Mouse (Mus musculus) ES-Bruce4 (cell line): ENCODE data around the gene Srsf3. TPM values are rescaled to one million over a fixed set of nuclear protein-coding genes. Genes with fewer than 3 reads are reported as not detected.
"Not testable (repeated sequence)": the region's sequence is repeated elsewhere in the genome, so short reads cannot be mapped to it uniquely, and the experiment has no call there.

ENCODE experiments used
- H3K27ac ChIP-seq: 2 replicates; pipeline ENCODE4 v1.5.1; 2012; ENCODE audit warnings: low read length, inconsistent platforms; ENCODE audit not compliant: insufficient read depth
- H3K27me3 ChIP-seq: 2 replicates; pipeline ENCODE4 v1.6.1; 2012; ENCODE audit warnings: mild to moderate bottlenecking, low read length, inconsistent platforms; ENCODE audit not compliant: control insufficient read depth, poor library complexity, insufficient read depth, severe bottlenecking
- H3K36me3 ChIP-seq: 2 replicates; pipeline ENCODE4 v1.6.1; 2012; ENCODE audit warnings: inconsistent platforms, mild to moderate bottlenecking, low read length, moderate library complexity; ENCODE audit not compliant: control insufficient read depth, poor library complexity, insufficient read depth, severe bottlenecking
- H3K4me1 ChIP-seq: one replicate; pipeline ENCODE4 v1.8.1; 2011; ENCODE audit warnings: low read length; ENCODE audit not compliant: control insufficient read depth, insufficient read depth
- H3K4me3 ChIP-seq: 2 replicates; pipeline ENCODE4 v1.5.1; 2011; ENCODE audit warnings: low read depth, mild to moderate bottlenecking, low read length
- H3K9ac ChIP-seq: 2 replicates; pipeline ENCODE4 v1.6.1; 2012; ENCODE audit warnings: low read depth, mild to moderate bottlenecking, inconsistent platforms; ENCODE audit not compliant: poor library complexity, severe bottlenecking
- H3K9me3 ChIP-seq: replicated peaks from 2 replicates; pipeline ENCODE4 v1.6.1; 2012; ENCODE audit warnings: mild to moderate bottlenecking, low read length, inconsistent platforms; ENCODE audit not compliant: control insufficient read depth, poor library complexity, insufficient read depth, severe bottlenecking
- CTCF ChIP-seq: IDR thresholded peaks from one replicate; pipeline ENCODE4 v1.8.1; 2011; ENCODE audit warnings: low read depth, low read length
- EP300 ChIP-seq: IDR thresholded peaks from 2 replicates; pipeline ENCODE4 v1.6.1; 2011; ENCODE audit warnings: low read depth, low read length; ENCODE audit not compliant: insufficient read depth
- POLR2A ChIP-seq: IDR thresholded peaks from one replicate; pipeline ENCODE4 v1.8.1; 2011; ENCODE audit warnings: low read length; ENCODE audit not compliant: insufficient read depth
- polyA plus RNA-seq: library from polyadenylated mRNA; stranded (reverse); fragments of >200 nt; gene quantifications from 2 replicates; pipeline ENCODE4 v1.2.4, GENCODE M21; 2011; ENCODE audit warnings: low read depth; ENCODE audit not compliant: missing spikeins, insufficient read depth, insufficient read length

The Srsf3 gene
- polyA plus RNA-seq, 1 experiment: 557 TPM

DNA sequence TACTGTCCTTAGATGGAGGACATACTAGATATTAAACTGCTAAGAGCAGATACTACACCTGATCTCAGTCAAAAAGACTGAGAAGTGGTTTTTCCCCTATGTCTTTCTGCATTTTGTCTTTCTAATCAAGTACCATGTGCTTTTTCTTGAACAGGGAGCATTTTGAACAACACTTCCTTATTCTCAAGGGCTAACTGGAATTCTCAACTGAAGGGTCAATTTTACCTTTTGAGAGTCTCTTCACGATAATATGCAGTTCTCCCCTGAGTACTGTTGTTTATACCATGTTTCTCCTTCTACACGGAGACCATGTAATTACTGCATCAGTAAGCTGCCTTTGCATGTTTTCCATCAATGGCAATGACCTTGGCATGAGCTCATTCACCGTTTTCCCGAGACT, 42.4 kb upstream of the Srsf3 start:
- Histone ChIP-seq H3K4me1 (no peaks in the 10 kb centered on the region), H3K36me3 (peaks cover 56% of the 10 kb centered on the region), H3K4me3 (no peak overlapping the region), H3K9ac (no peak overlapping the region), H3K27ac (no peak overlapping the region), H3K27me3 (no peaks in the 10 kb centered on the region), H3K9me3 (no peaks in the 10 kb centered on the region)
- TF ChIP-seq CTCF (no peak), EP300 (no peak), POLR2A (no peak)

DNA sequence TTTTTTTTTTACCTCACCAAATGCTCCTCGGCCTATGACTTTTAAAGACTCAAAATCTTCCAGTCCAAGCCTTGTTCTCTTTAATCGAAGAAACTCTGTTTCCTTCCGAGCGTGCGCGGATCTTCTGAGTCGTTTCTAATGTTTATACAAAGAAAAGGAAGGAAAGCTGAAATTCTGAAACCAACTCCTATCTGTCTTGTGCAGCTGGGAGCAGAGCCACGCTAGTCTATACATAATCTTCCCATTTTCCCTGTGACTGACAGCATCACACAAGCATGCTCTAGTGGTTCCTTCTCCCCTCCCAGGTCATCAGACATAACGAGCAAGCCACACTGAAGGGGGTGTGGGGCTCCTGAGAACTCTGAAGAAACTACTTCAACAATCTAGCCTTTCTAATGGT, 41.1 kb upstream of the Srsf3 start:
- Histone ChIP-seq H3K27ac (no peak overlapping the region), H3K4me1 (no peaks in the 10 kb centered on the region), H3K4me3 (no peak overlapping the region), H3K9ac (no peak overlapping the region), H3K27me3 (no peaks in the 10 kb centered on the region), H3K36me3 (peaks cover 56% of the 10 kb centered on the region), H3K9me3 (no peaks in the 10 kb centered on the region)
- TF ChIP-seq CTCF (no peak), POLR2A (no peak), EP300 (no peak)

GRCm38 (mm10) chr17:28992105-28992504, 40.3 kb upstream of the Srsf3 start:
- Histone ChIP-seq H3K4me3 (no peak overlapping the region), H3K36me3 (peaks cover 59% of the 10 kb centered on the region), H3K9ac (no peak overlapping the region), H3K27me3 (no peaks in the 10 kb centered on the region), H3K4me1 (no peaks in the 10 kb centered on the region), H3K9me3 (no peaks in the 10 kb centered on the region), H3K27ac (no peak overlapping the region)
- TF ChIP-seq EP300 (no peak), POLR2A (no peak), CTCF (no peak)

DNA sequence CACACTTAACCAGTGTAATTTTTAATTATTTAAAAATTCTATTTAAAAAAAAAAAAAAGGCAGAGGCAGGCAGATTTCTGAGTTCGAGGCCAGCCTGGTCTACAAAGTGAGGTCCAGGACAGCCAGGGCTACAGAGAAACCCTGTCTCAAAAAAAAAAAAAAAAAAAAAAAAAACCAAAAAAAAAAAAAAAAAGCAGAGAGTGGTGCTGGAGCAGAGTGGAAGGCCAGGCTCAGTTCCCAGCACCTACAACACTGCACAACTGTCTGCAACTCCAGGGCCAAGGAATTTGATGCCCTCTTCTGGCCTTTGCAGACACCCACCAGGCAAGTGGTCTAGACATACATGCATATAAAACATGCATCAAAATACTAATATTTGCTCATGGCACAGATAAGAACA, 39.4 kb upstream of the Srsf3 start:
- H3K4me1 ChIP-seq, H3K4me3 ChIP-seq, H3K27me3 ChIP-seq, H3K27ac ChIP-seq, H3K9ac ChIP-seq, H3K9me3 ChIP-seq: not testable (repeated sequence)
- H3K36me3 ChIP-seq: peaks cover 61% of the 10 kb centered on the region

DNA sequence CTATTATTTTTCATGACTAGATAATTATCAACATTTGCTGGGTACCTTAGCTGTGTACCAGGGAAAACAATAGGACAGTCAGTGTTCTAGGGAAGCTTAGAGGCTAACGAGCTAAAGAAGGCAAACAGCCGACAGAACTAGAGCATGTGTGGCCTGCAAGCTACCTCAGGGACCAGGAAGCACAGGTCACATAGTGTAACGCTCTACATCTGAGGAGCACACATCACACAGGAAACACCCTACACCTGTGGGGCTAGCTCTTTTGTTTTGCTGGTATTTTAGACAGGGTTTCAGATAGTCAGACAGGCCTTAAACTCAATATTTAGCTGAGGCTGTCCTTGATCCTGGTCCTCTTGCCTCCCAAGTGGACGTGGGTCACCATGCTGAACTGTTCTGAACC, 37.8 kb upstream of the Srsf3 start:
- H3K36me3 ChIP-seq: peaks cover 64% of the 10 kb centered on the region
- no peaks in the 10 kb centered on the region for H3K27me3 ChIP-seq
- TF ChIP-seq CTCF (no peak), EP300 (no peak), POLR2A (no peak)

DNA sequence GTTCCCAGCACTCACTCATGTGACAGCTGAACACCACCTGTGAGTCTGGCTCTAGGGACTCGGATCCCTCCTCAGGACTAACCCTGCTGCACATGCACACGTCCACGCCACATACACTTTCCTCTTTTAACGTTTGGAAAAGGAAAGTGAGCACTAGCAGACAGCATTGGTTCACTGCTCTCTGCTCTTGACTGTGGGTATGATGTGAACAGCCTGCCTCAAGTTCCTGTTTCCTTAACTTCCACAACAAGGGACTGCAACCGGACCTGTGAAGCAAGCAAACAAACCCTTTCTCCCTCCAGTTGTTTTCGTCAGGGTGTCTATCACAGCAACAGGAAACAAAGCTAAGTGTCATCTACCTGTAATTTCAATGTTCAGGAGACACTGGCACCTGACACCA, 32.0 kb upstream of the Srsf3 start:
- TF ChIP-seq CTCF (no peak), POLR2A (no peak), EP300 (no peak)
- Histone ChIP-seq H3K36me3 (peaks cover 49% of the 10 kb centered on the region), H3K27ac (no peak overlapping the region), H3K9me3 (no peaks in the 10 kb centered on the region), H3K4me3 (no peak overlapping the region), H3K27me3 (no peaks in the 10 kb centered on the region), H3K4me1 (no peaks in the 10 kb centered on the region), H3K9ac (no peak overlapping the region)

More for the DNA sequence above, 37.8 kb upstream of the Srsf3 start:
- H3K9me3 ChIP-seq: no peaks in the 10 kb centered on the region
- H3K4me1 ChIP-seq: no peaks in the 10 kb centered on the region
- H3K4me3 ChIP-seq: no peak overlapping the region
- H3K27ac ChIP-seq: no peak overlapping the region
- H3K9ac ChIP-seq: no peak overlapping the region

DNA sequence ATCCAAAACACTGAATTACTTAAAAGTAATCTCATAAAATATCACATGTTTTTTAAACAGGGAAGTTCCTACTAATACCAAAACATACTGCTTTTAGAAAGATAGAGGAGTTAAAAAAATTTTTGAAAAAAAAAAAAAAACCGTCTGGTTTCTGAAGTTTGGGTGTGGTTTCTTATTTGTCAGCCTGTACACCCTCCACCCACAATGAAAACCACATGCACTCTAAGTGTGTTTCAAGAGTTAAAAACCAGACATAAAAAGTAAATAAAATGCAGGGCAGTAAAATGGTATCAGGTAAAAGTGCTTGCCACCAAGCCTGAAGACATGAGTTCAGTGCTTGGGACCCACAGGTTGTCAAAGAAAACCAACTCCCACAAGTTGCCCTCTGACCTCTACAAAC, 28.7 kb upstream of the Srsf3 start:
- Histone ChIP-seq H3K36me3 (peaks cover 24% of the 10 kb centered on the region), H3K4me1 (no peaks in the 10 kb centered on the region), H3K27me3 (no peaks in the 10 kb centered on the region), H3K4me3 (no peak overlapping the region), H3K9ac (no peak overlapping the region), H3K27ac (0 out of 2 replicates have a peak overlapping the region, but pooled peaks have one; percentile 11), H3K9me3 (no peaks in the 10 kb centered on the region)
- TF ChIP-seq EP300 (no peak), CTCF (no peak), POLR2A (no peak)
